Mouse (Mus musculus) cerebellum, adult 9-10 months (tissue): ENCODE results near the gene Akap8.

Experiments
- DNase-seq: peaks from one replicate; pipeline ENCODE4 v3.0.0; 2022

Akap8 gene

GRCm38 (mm10) chr17:32320597-32321389, at the start of gene Akap8:
Akap8 (minus strand) TSS chr17:32321238.
- peak; percentile 99 for DNase-seq

- DNase-seq: no peak
Measured at GRCm38 (mm10) chr17:32368991-32369578, 48.0 kb upstream of the Akap8 start.

- DNase-seq: no peak
Measured at GRCm38 (mm10) chr17:32367706-32368105, 46.7 kb upstream of the Akap8 start.

- DNase-seq: no peak
Measured at GRCm38 (mm10) chr17:32365296-32365695, 44.3 kb upstream of the Akap8 start.

- DNase-seq: no peak
Measured at GRCm38 (mm10) chr17:32364850-32365249, 43.8 kb upstream of the Akap8 start.

GRCm38 (mm10) chr17:32364331-32364730, 43.3 kb upstream of the Akap8 start:
- peak; percentile 84 for DNase-seq

GRCm38 (mm10) chr17:32363821-32364301, 42.8 kb upstream of the Akap8 start:
- DNase-seq: peak; percentile 38

GRCm38 (mm10) chr17:32362686-32363085, 41.6 kb upstream of the Akap8 start:
- DNase-seq: no peak

- DNase-seq: no peak
Measured at GRCm38 (mm10) chr17:32359928-32360327, 38.9 kb upstream of the Akap8 start.

GRCm38 (mm10) chr17:32358943-32359340, 37.9 kb upstream of the Akap8 start:
- DNase-seq: no peak

- DNase-seq: no peak
Measured at GRCm38 (mm10) chr17:32358192-32358942, 37.3 kb upstream of the Akap8 start.

- no peak for DNase-seq
Measured at GRCm38 (mm10) chr17:32356766-32357760, 36.0 kb upstream of the Akap8 start.

- no peak for DNase-seq
Measured at GRCm38 (mm10) chr17:32356281-32356680, 35.2 kb upstream of the Akap8 start.

GRCm38 (mm10) chr17:32355031-32355430, 34.0 kb upstream of the Akap8 start:
- DNase-seq: no peak

- no peak for DNase-seq
Measured at GRCm38 (mm10) chr17:32354211-32354610, 33.2 kb upstream of the Akap8 start.

- DNase-seq: peak; percentile 83
Measured at GRCm38 (mm10) chr17:32353696-32354095, 32.7 kb upstream of the Akap8 start.

- no peak for DNase-seq
Measured at GRCm38 (mm10) chr17:32351726-32352125, 30.7 kb upstream of the Akap8 start.

- DNase-seq: no peak
Measured at GRCm38 (mm10) chr17:32351269-32351668, 30.2 kb upstream of the Akap8 start.

- peak; percentile 100 for DNase-seq
Measured at GRCm38 (mm10) chr17:32350382-32350983, 29.4 kb upstream of the Akap8 start, which contains the start of gene Akap8l. Akap8l (minus strand) TSS chr17:32350607.

- DNase-seq: peak; percentile 70
Measured at GRCm38 (mm10) chr17:32349851-32350381, 28.9 kb upstream of the Akap8 start.

GRCm38 (mm10) chr17:32349037-32349732, 28.1 kb upstream of the Akap8 start:
- DNase-seq: peak; percentile 70
